Mouse (Mus musculus) lung, adult 2 months (tissue): ENCODE measurements around the gene Slc12a7.

Source experiments
- CTCF ChIP-seq: fragments of 200-500 bp; IDR thresholded peaks from 2 replicates; pipeline ENCODE4 v1.5.1; 2011; ENCODE audit warnings: mild to moderate bottlenecking, low read length, control low read depth; ENCODE audit not compliant: insufficient read depth
- POLR2A ChIP-seq: fragments of 200-500 bp; IDR thresholded peaks from 2 replicates; pipeline ENCODE4 v1.6.1; 2011; ENCODE audit warnings: low read depth, mild to moderate bottlenecking, control low read depth, low read length, borderline replicate concordance; ENCODE audit errors: extremely low read depth

DNA sequence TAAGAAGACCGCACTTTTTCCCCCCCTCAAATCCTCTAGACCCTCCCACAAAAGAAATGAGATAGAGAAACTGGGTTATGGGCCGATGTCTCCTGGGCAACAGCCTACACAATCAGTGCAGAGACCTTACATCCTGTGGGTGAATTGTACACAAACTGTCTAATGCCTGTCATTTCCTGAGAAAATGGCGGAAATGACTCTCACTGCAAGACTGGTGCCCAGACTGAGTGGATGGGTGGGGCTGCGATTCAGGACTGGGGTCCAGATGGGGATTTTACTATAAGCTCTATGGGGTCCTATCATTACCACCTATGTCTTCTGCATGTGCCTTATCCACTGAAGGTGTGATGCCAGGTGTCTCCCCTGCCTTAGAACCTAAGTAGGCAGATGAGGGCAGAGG, 30.1 kb upstream of the Slc12a7 start:
- TF ChIP-seq CTCF: no peak
- TF ChIP-seq POLR2A: no peak
